ENCODE assay signal across 20 mouse cellular contexts in genomic region chr3:146570939-146571338, GRCm38 (mm10). TPM values are rescaled to one million over a fixed set of nuclear protein-coding genes. Genes with fewer than 3 reads are reported as not detected.
"Had no signal": no experiment of that assay in that cellular context is flagged by ENCODE, and none has a peak within 500 bp of the region (broad histone marks: within the 10 kb centered on the region; RNA-seq: fewer than 3 reads in every experiment).

No protein-coding gene starts in this region.

- H3K4me1 ChIP-seq: lung, embryonic 15.5 days had no signal

- H3K9me3 ChIP-seq: lung, embryonic 15.5 days had no signal

- H3K36me3 ChIP-seq: lung, embryonic 15.5 days had no signal

- H3K9ac ChIP-seq: lung, embryonic 15.5 days had no signal

- H3K4me2 ChIP-seq: lung, embryonic 15.5 days; midbrain, embryonic 11.5 days had no signal

- H3K27ac ChIP-seq: lung, embryonic 15.5 days had no signal

- DNase-seq: kidney, adult 18-20 months; kidney, adult 9 months; kidney, postnatal 14 days; kidney, postnatal 4 days; lung, adult 18-20 months; lung, postnatal 4 days; midbrain, embryonic 14.5 days; thymus, adult 18-20 months; thymus, postnatal 36 days had no signal

- H3K4me3 ChIP-seq: lung, embryonic 15.5 days had no signal

- H3K27me3 ChIP-seq: lung, embryonic 15.5 days had no signal

RNA-seq across cellular contexts. Expression of gene Uox, which starts 0.7 kb away (rescaled TPM):
- polyA plus RNA-seq: limb, embryonic 11.5 days; midbrain, embryonic 14.5 days; neural tube, embryonic 11.5 days; neural tube, embryonic 14.5 days; spleen, adult 2 months; urinary bladder, adult 2 months had no signal

RNA-seq across cellular contexts. Expression of gene Dnase2b, which starts 44.5 kb away (rescaled TPM):
- polyA plus RNA-seq: kidney, embryonic 16.5 days; limb, embryonic 11.5 days; lung, embryonic 15.5 days; midbrain, embryonic 11.5 days; midbrain, embryonic 14.5 days; midbrain, postnatal 0 days; neural tube, embryonic 11.5 days; neural tube, embryonic 14.5 days; small intestine, adult 2 months; spleen, adult 2 months; testis, adult 2 months; urinary bladder, adult 2 months had no signal
